Mouse (Mus musculus): ENCODE measurements around the gene Dnajc11. TPM values are rescaled to one million over a fixed set of nuclear protein-coding genes. Genes with fewer than 3 reads are reported as not detected.

Dnajc11 gene
- 100 to 1,000 TPM in 19 of 26 experiments, 10 to 100 TPM in 7; 73.8 to 150 (median 124) TPM for total RNA-seq (2018; cell fraction: chromatin; rRNA removed)
- 10 to 100 TPM; 24.0 to 36.6 (median 31.0) TPM for total RNA-seq (2018; cell fraction: cytosol; rRNA removed)
- total RNA-seq (2018; cell fraction: nucleus; rRNA removed): 100 to 1,000 TPM in 2 of 26 experiments, 10 to 100 TPM in 24; 44.0 to 118 (median 74.0) TPM
- polyA plus RNA-seq (2018): 27.8 to 45.3 TPM (median 43.7 TPM) in 3 replicates

- Histone ChIP-seq H3K4me3 (ENCODE audit: inconsistent target) (peak within 1 kb of the TSS; percentile 90), H3K36me3 (ENCODE audit: inconsistent target) (no peaks in the 10 kb centered on the region), H3K79me2 (ENCODE audit: inconsistent target) (peaks cover 48% of the 10 kb centered on the region), H3K27ac (peak within 1 kb of the TSS; percentile 25)
- whole genome bisulfite sequencing (ENCODE audit: missing documents): under 1% methylated on average over 68 of the region's 83 CpGs
Observed at GRCm38 (mm10) chr4:151933505-151934214, at the start of gene Dnajc11. TSS of gene Dnajc11 (plus strand) at chr4:151933691.

GRCm38 (mm10) chr4:151893241-151893640 lies 40.2 kb upstream of the Dnajc11 start:
- 84% methylated on average over 6 of the region's 6 CpGs for WGBS (ENCODE audit: missing documents)

GRCm38 (mm10) chr4:151894926-151895325 lies 38.6 kb upstream of the Dnajc11 start:
- 95% methylated on average over 12 of the region's 12 CpGs for WGBS (ENCODE audit: missing documents)
- Histone ChIP-seq H3K79me2 (ENCODE audit: inconsistent target) (no peaks in the 10 kb centered on the region), H3K36me3 (ENCODE audit: inconsistent target) (no peaks in the 10 kb centered on the region), H3K4me3 (ENCODE audit: inconsistent target) (no peak overlapping the region), H3K27ac (no peak overlapping the region)

More at GRCm38 (mm10) chr4:151893241-151893640, 40.2 kb upstream of the Dnajc11 start:
- no peak overlapping the region for H3K27ac ChIP-seq
- H3K36me3 ChIP-seq (ENCODE audit: inconsistent target): no peaks in the 10 kb centered on the region
- H3K79me2 ChIP-seq (ENCODE audit: inconsistent target): no peaks in the 10 kb centered on the region
- H3K4me3 ChIP-seq (ENCODE audit: inconsistent target): no peak overlapping the region

GRCm38 (mm10) chr4:151895624-151896023 lies 37.9 kb upstream of the Dnajc11 start:
- H3K79me2 ChIP-seq (ENCODE audit: inconsistent target): no peaks in the 10 kb centered on the region
- H3K27ac ChIP-seq: no peak overlapping the region
- H3K36me3 ChIP-seq (ENCODE audit: inconsistent target): no peaks in the 10 kb centered on the region
- H3K4me3 ChIP-seq (ENCODE audit: inconsistent target): no peak overlapping the region
- 89% methylated on average over 7 of the region's 7 CpGs for WGBS (ENCODE audit: missing documents)

- H3K4me3 ChIP-seq (ENCODE audit: inconsistent target): no peak overlapping the region
- H3K27ac ChIP-seq: no peak overlapping the region
- H3K79me2 ChIP-seq (ENCODE audit: inconsistent target): no peaks in the 10 kb centered on the region
- no peaks in the 10 kb centered on the region for H3K36me3 ChIP-seq (ENCODE audit: inconsistent target)
- WGBS (ENCODE audit: missing documents): 79% methylated on average over 8 of the region's 9 CpGs
Observed at GRCm38 (mm10) chr4:151897069-151897617, 36.3 kb upstream of the Dnajc11 start.

GRCm38 (mm10) chr4:151898600-151899245 lies 34.8 kb upstream of the Dnajc11 start:
- 82% methylated on average over 13 of the region's 13 CpGs for WGBS (ENCODE audit: missing documents)
- no peaks in the 10 kb centered on the region for H3K79me2 ChIP-seq (ENCODE audit: inconsistent target)

GRCm38 (mm10) chr4:151899707-151900384 lies 33.6 kb upstream of the Dnajc11 start:
- H3K4me3 ChIP-seq (ENCODE audit: inconsistent target): no peak overlapping the region
- H3K36me3 ChIP-seq (ENCODE audit: inconsistent target): no peaks in the 10 kb centered on the region
- no peak overlapping the region for H3K27ac ChIP-seq
- H3K79me2 ChIP-seq (ENCODE audit: inconsistent target): no peaks in the 10 kb centered on the region
- 81% methylated on average over 11 of the region's 11 CpGs for WGBS (ENCODE audit: missing documents)

More at GRCm38 (mm10) chr4:151898600-151899245, 34.8 kb upstream of the Dnajc11 start:
- Histone ChIP-seq H3K4me3 (ENCODE audit: inconsistent target) (no peak overlapping the region), H3K36me3 (ENCODE audit: inconsistent target) (no peaks in the 10 kb centered on the region), H3K27ac (no peak overlapping the region)

GRCm38 (mm10) chr4:151900735-151901134 lies 32.8 kb upstream of the Dnajc11 start:
- H3K36me3 ChIP-seq (ENCODE audit: inconsistent target): no peaks in the 10 kb centered on the region
- 87% methylated on average over 6 of the region's 6 CpGs for WGBS (ENCODE audit: missing documents)
- no peaks in the 10 kb centered on the region for H3K79me2 ChIP-seq (ENCODE audit: inconsistent target)
- H3K4me3 ChIP-seq (ENCODE audit: inconsistent target): no peak overlapping the region
- no peak overlapping the region for H3K27ac ChIP-seq

- Histone ChIP-seq H3K4me3 (ENCODE audit: inconsistent target) (no peak overlapping the region), H3K79me2 (ENCODE audit: inconsistent target) (no peaks in the 10 kb centered on the region), H3K36me3 (ENCODE audit: inconsistent target) (no peaks in the 10 kb centered on the region), H3K27ac (no peak overlapping the region)
- 56% methylated on average over 11 of the region's 11 CpGs for WGBS (ENCODE audit: missing documents)
Observed at GRCm38 (mm10) chr4:151901422-151901821, 32.1 kb upstream of the Dnajc11 start.

GRCm38 (mm10) chr4:151902046-151902688 lies 31.3 kb upstream of the Dnajc11 start:
- Histone ChIP-seq H3K79me2 (ENCODE audit: inconsistent target) (no peaks in the 10 kb centered on the region), H3K36me3 (ENCODE audit: inconsistent target) (no peaks in the 10 kb centered on the region), H3K27ac (no peak overlapping the region), H3K4me3 (ENCODE audit: inconsistent target) (no peak overlapping the region)
- 65% methylated on average over 17 of the region's 17 CpGs for WGBS (ENCODE audit: missing documents)

GRCm38 (mm10) chr4:151902689-151903241 lies 30.7 kb upstream of the Dnajc11 start:
- H3K79me2 ChIP-seq (ENCODE audit: inconsistent target): no peaks in the 10 kb centered on the region
- H3K27ac ChIP-seq: no peak overlapping the region
- WGBS (ENCODE audit: missing documents): 28% methylated on average over 14 of the region's 14 CpGs
- H3K4me3 ChIP-seq (ENCODE audit: inconsistent target): no peak overlapping the region
- H3K36me3 ChIP-seq (ENCODE audit: inconsistent target): no peaks in the 10 kb centered on the region

- H3K36me3 ChIP-seq (ENCODE audit: inconsistent target): no peaks in the 10 kb centered on the region
- 78% methylated on average over 10 of the region's 11 CpGs for WGBS (ENCODE audit: missing documents)
- H3K79me2 ChIP-seq (ENCODE audit: inconsistent target): no peaks in the 10 kb centered on the region
- H3K27ac ChIP-seq: no peak overlapping the region
- no peak overlapping the region for H3K4me3 ChIP-seq (ENCODE audit: inconsistent target)
Observed at GRCm38 (mm10) chr4:151904098-151904497, 29.4 kb upstream of the Dnajc11 start.

- Histone ChIP-seq H3K36me3 (ENCODE audit: inconsistent target) (no peaks in the 10 kb centered on the region), H3K4me3 (ENCODE audit: inconsistent target) (no peak overlapping the region), H3K27ac (no peak overlapping the region), H3K79me2 (ENCODE audit: inconsistent target) (no peaks in the 10 kb centered on the region)
- 90% methylated on average over 4 of the region's 4 CpGs for WGBS (ENCODE audit: missing documents)
Observed at GRCm38 (mm10) chr4:151905621-151906020, 27.9 kb upstream of the Dnajc11 start.

Measured in macrophage (primary cell).